Mouse (Mus musculus) mature B cell (primary cell): ENCODE results near the gene Asb2.

ENCODE experiments used
- in situ Hi-C: fragments of 300-500 bp; cut with MboI; formaldehyde crosslinking; loops from 2 replicates; pipeline ENCODE4 v1.14.3; 2019

Asb2 gene

GRCm38 (mm10) chr12:103325156-103325857 lies 30.5 kb downstream of the Asb2 start:
- in situ Hi-C loops = no loop called here

GRCm38 (mm10) chr12:103322801-103323200 lies 33.0 kb downstream of the Asb2 start:
- in situ Hi-C loops = no loop called here

GRCm38 (mm10) chr12:103315831-103316545 lies 39.8 kb downstream of the Asb2 start:
- in situ Hi-C loops = no loop called here

- in situ Hi-C loops = no loop called here
Measured at GRCm38 (mm10) chr12:103314640-103315361, 41.0 kb downstream of the Asb2 start.

GRCm38 (mm10) chr12:103313871-103314639 lies 41.7 kb downstream of the Asb2 start:
- in situ Hi-C loops = no loop called here

GRCm38 (mm10) chr12:103313274-103313673 lies 42.5 kb downstream of the Asb2 start:
- in situ Hi-C loops = no loop called here

GRCm38 (mm10) chr12:103311921-103312320 lies 43.9 kb downstream of the Asb2 start:
- in situ Hi-C loops = no loop called here

GRCm38 (mm10) chr12:103310744-103311267 lies 45.0 kb downstream of the Asb2 start, which contains the start of gene Fam181a:
TSS of gene Fam181a (plus strand) at chr12:103310975.
- in situ Hi-C loops = no loop called here

GRCm38 (mm10) chr12:103306720-103307119 lies 49.1 kb downstream of the Asb2 start:
- in situ Hi-C loops = no loop called here

- in situ Hi-C loops = no loop called here
Measured at GRCm38 (mm10) chr12:103306224-103306623, 49.6 kb downstream of the Asb2 start.

GRCm38 (mm10) chr12:103302960-103303359 lies 52.8 kb downstream of the Asb2 start:
- in situ Hi-C loops = no loop called here

GRCm38 (mm10) chr12:103301645-103302044 lies 54.2 kb downstream of the Asb2 start:
- in situ Hi-C loops = no loop called here

- in situ Hi-C loops = no loop called here
Measured at GRCm38 (mm10) chr12:103300493-103300892, 55.3 kb downstream of the Asb2 start.

- in situ Hi-C loops = no loop called here
Measured at GRCm38 (mm10) chr12:103296292-103296691, 59.5 kb downstream of the Asb2 start.

GRCm38 (mm10) chr12:103292366-103292765 lies 63.4 kb downstream of the Asb2 start:
- in situ Hi-C loops = no loop called here

GRCm38 (mm10) chr12:103287276-103287675 lies 68.5 kb downstream of the Asb2 start:
- in situ Hi-C loops = no loop called here

GRCm38 (mm10) chr12:103283411-103283810 lies 72.4 kb downstream of the Asb2 start:
- in situ Hi-C loops = no loop called here

GRCm38 (mm10) chr12:103282936-103283335 lies 72.9 kb downstream of the Asb2 start:
- in situ Hi-C loops = no loop called here

- in situ Hi-C loops = no loop called here
Measured at GRCm38 (mm10) chr12:103281912-103282311, 73.9 kb downstream of the Asb2 start.

- in situ Hi-C loops = no loop called here
Measured at GRCm38 (mm10) chr12:103281491-103281890, 74.3 kb downstream of the Asb2 start.

GRCm38 (mm10) chr12:103276422-103276821 lies 79.4 kb downstream of the Asb2 start:
- in situ Hi-C loops = no loop called here

- in situ Hi-C loops = no loop called here
Measured at GRCm38 (mm10) chr12:103273732-103274131, 82.1 kb downstream of the Asb2 start.
